Mouse (Mus musculus): ENCODE results near the gene Sh3rf3. TPM values are rescaled to one million over a fixed set of nuclear protein-coding genes. Genes with fewer than 3 reads are reported as not detected.

Gene Sh3rf3
- polyA plus RNA-seq, 1 experiment from 2014 or later: 0.04 TPM

- 66% methylated on average over 8 of the region's 8 CpGs for WGBS (ENCODE audit: insufficient replicate concordance)
- Histone ChIP-seq H3K27me3 (ENCODE audit: control insufficient read depth, insufficient read depth, low read depth, low read length) (no peaks in the 10 kb centered on the region), H3K36me3 (ENCODE audit: control insufficient read depth, insufficient read depth) (no peaks in the 10 kb centered on the region), H3K9ac (ENCODE audit: low read depth, low read length) (no peak overlapping the region), H3K9me3 (replicated peaks; ENCODE audit: control insufficient read depth, low read length) (no peaks in the 10 kb centered on the region), H3K27ac (ENCODE audit: low read length) (no peak overlapping the region), H3K4me3 (ENCODE audit: low read depth, low read length) (no peak overlapping the region), H3K4me1 (ENCODE audit: control insufficient read depth, low read depth, low read length) (no peaks in the 10 kb centered on the region), H3K4me2 (ENCODE audit: low read depth, low read length) (no peak overlapping the region)
- ATAC-seq (ENCODE audit: low read depth): no peak
These were observed 108.6 kb downstream of the Sh3rf3 start for GRCm38 (mm10) chr10:58921643-58922188.

- no peaks in the 10 kb centered on the region for H3K27me3 ChIP-seq (ENCODE audit: control insufficient read depth, insufficient read depth, low read depth, low read length)
- WGBS (ENCODE audit: insufficient replicate concordance): 71% methylated on average over 6 of the region's 6 CpGs
- no peak overlapping the region for H3K4me2 ChIP-seq (ENCODE audit: low read depth, low read length)
- no peaks in the 10 kb centered on the region for H3K9me3 ChIP-seq (replicated peaks; ENCODE audit: control insufficient read depth, low read length)
- ATAC-seq (ENCODE audit: low read depth): no peak
- H3K36me3 ChIP-seq (ENCODE audit: control insufficient read depth, insufficient read depth): no peaks in the 10 kb centered on the region
- no peak overlapping the region for H3K27ac ChIP-seq (ENCODE audit: low read length)
- no peak overlapping the region for H3K4me3 ChIP-seq (ENCODE audit: low read depth, low read length)
- no peaks in the 10 kb centered on the region for H3K4me1 ChIP-seq (ENCODE audit: control insufficient read depth, low read depth, low read length)
- no peak overlapping the region for H3K9ac ChIP-seq (ENCODE audit: low read depth, low read length)
These were observed 109.2 kb downstream of the Sh3rf3 start for GRCm38 (mm10) chr10:58922216-58922829.

- ATAC-seq (ENCODE audit: low read depth): no peak
- 36% methylated on average over 2 of the region's 2 CpGs for WGBS (ENCODE audit: insufficient replicate concordance)
These were observed 109.8 kb downstream of the Sh3rf3 start for GRCm38 (mm10) chr10:58922993-58923392.

GRCm38 (mm10) chr10:58926578-58926977 is 113.4 kb downstream of the Sh3rf3 start:
- no peaks in the 10 kb centered on the region for H3K4me1 ChIP-seq (ENCODE audit: control insufficient read depth, low read depth, low read length)
- no peaks in the 10 kb centered on the region for H3K27me3 ChIP-seq (ENCODE audit: control insufficient read depth, insufficient read depth, low read depth, low read length)
- WGBS (ENCODE audit: insufficient replicate concordance): 49% methylated on average over 5 of the region's 5 CpGs
- H3K36me3 ChIP-seq (ENCODE audit: control insufficient read depth, insufficient read depth): no peaks in the 10 kb centered on the region
- no peak for ATAC-seq (ENCODE audit: low read depth)
- no peak overlapping the region for H3K9ac ChIP-seq (ENCODE audit: low read depth, low read length)
- no peak overlapping the region for H3K27ac ChIP-seq (ENCODE audit: low read length)
- no peak overlapping the region for H3K4me3 ChIP-seq (ENCODE audit: low read depth, low read length)
- no peaks in the 10 kb centered on the region for H3K9me3 ChIP-seq (replicated peaks; ENCODE audit: control insufficient read depth, low read length)
- no peak overlapping the region for H3K4me2 ChIP-seq (ENCODE audit: low read depth, low read length)

More at GRCm38 (mm10) chr10:58922993-58923392, 109.8 kb downstream of the Sh3rf3 start:
- Histone ChIP-seq H3K9ac (ENCODE audit: low read depth, low read length) (no peak overlapping the region), H3K4me1 (ENCODE audit: control insufficient read depth, low read depth, low read length) (no peaks in the 10 kb centered on the region), H3K36me3 (ENCODE audit: control insufficient read depth, insufficient read depth) (no peaks in the 10 kb centered on the region), H3K4me3 (ENCODE audit: low read depth, low read length) (no peak overlapping the region), H3K4me2 (ENCODE audit: low read depth, low read length) (no peak overlapping the region), H3K27me3 (ENCODE audit: control insufficient read depth, insufficient read depth, low read depth, low read length) (no peaks in the 10 kb centered on the region), H3K27ac (ENCODE audit: low read length) (no peak overlapping the region), H3K9me3 (replicated peaks; ENCODE audit: control insufficient read depth, low read length) (no peaks in the 10 kb centered on the region)

- Histone ChIP-seq H3K4me1 (ENCODE audit: control insufficient read depth, low read depth, low read length) (no peaks in the 10 kb centered on the region), H3K27ac (ENCODE audit: low read length) (no peak overlapping the region), H3K9me3 (replicated peaks; ENCODE audit: control insufficient read depth, low read length) (no peaks in the 10 kb centered on the region), H3K4me2 (ENCODE audit: low read depth, low read length) (no peak overlapping the region), H3K27me3 (ENCODE audit: control insufficient read depth, insufficient read depth, low read depth, low read length) (no peaks in the 10 kb centered on the region), H3K9ac (ENCODE audit: low read depth, low read length) (no peak overlapping the region), H3K4me3 (ENCODE audit: low read depth, low read length) (no peak overlapping the region), H3K36me3 (ENCODE audit: control insufficient read depth, insufficient read depth) (no peaks in the 10 kb centered on the region)
- WGBS (ENCODE audit: insufficient replicate concordance): 43% methylated on average over 5 of the region's 5 CpGs
- ATAC-seq (ENCODE audit: low read depth): no peak
These were observed 115.8 kb downstream of the Sh3rf3 start for GRCm38 (mm10) chr10:58928952-58929442.

- peak overlapping the region; percentile 4 for H3K4me2 ChIP-seq (ENCODE audit: low read depth, low read length)
- H3K27me3 ChIP-seq (ENCODE audit: control insufficient read depth, insufficient read depth, low read depth, low read length): no peaks in the 10 kb centered on the region
- peak; percentile 81 for ATAC-seq (ENCODE audit: low read depth)
- H3K36me3 ChIP-seq (ENCODE audit: control insufficient read depth, insufficient read depth): no peaks in the 10 kb centered on the region
- H3K27ac ChIP-seq (ENCODE audit: low read length): no peak overlapping the region
- H3K9ac ChIP-seq (ENCODE audit: low read depth, low read length): no peak overlapping the region
- 47% methylated on average over 22 of the region's 22 CpGs for WGBS (ENCODE audit: insufficient replicate concordance)
- H3K4me3 ChIP-seq (ENCODE audit: low read depth, low read length): no peak overlapping the region
- H3K4me1 ChIP-seq (ENCODE audit: control insufficient read depth, low read depth, low read length): no peaks in the 10 kb centered on the region
- H3K9me3 ChIP-seq (replicated peaks; ENCODE audit: control insufficient read depth, low read length): no peaks in the 10 kb centered on the region
These were observed 119.1 kb downstream of the Sh3rf3 start for GRCm38 (mm10) chr10:58932151-58932773.

- Histone ChIP-seq H3K9me3 (replicated peaks; ENCODE audit: control insufficient read depth, low read length) (no peaks in the 10 kb centered on the region), H3K4me1 (ENCODE audit: control insufficient read depth, low read depth, low read length) (no peaks in the 10 kb centered on the region), H3K27ac (ENCODE audit: low read length) (no peak overlapping the region), H3K9ac (ENCODE audit: low read depth, low read length) (no peak overlapping the region), H3K4me3 (ENCODE audit: low read depth, low read length) (no peak overlapping the region), H3K4me2 (ENCODE audit: low read depth, low read length) (no peak overlapping the region), H3K36me3 (ENCODE audit: control insufficient read depth, insufficient read depth) (no peaks in the 10 kb centered on the region), H3K27me3 (ENCODE audit: control insufficient read depth, insufficient read depth, low read depth, low read length) (no peaks in the 10 kb centered on the region)
- no peak for ATAC-seq (ENCODE audit: low read depth)
- WGBS (ENCODE audit: insufficient replicate concordance): 78% methylated on average over 6 of the region's 6 CpGs
These were observed 122.4 kb downstream of the Sh3rf3 start for GRCm38 (mm10) chr10:58935606-58936005.

GRCm38 (mm10) chr10:58936441-58936860 is 123.3 kb downstream of the Sh3rf3 start:
- ATAC-seq (ENCODE audit: low read depth): no peak
- WGBS (ENCODE audit: insufficient replicate concordance): 68% methylated on average over 9 of the region's 9 CpGs
- H3K36me3 ChIP-seq (ENCODE audit: control insufficient read depth, insufficient read depth): no peaks in the 10 kb centered on the region
- H3K4me1 ChIP-seq (ENCODE audit: control insufficient read depth, low read depth, low read length): no peaks in the 10 kb centered on the region
- no peaks in the 10 kb centered on the region for H3K27me3 ChIP-seq (ENCODE audit: control insufficient read depth, insufficient read depth, low read depth, low read length)
- H3K27ac ChIP-seq (ENCODE audit: low read length): no peak overlapping the region
- H3K4me2 ChIP-seq (ENCODE audit: low read depth, low read length): no peak overlapping the region
- H3K9ac ChIP-seq (ENCODE audit: low read depth, low read length): no peak overlapping the region
- H3K4me3 ChIP-seq (ENCODE audit: low read depth, low read length): no peak overlapping the region
- no peaks in the 10 kb centered on the region for H3K9me3 ChIP-seq (replicated peaks; ENCODE audit: control insufficient read depth, low read length)

GRCm38 (mm10) chr10:58937521-58937920 is 124.4 kb downstream of the Sh3rf3 start:
- Histone ChIP-seq H3K4me2 (ENCODE audit: low read depth, low read length) (no peak overlapping the region), H3K9me3 (replicated peaks; ENCODE audit: control insufficient read depth, low read length) (no peaks in the 10 kb centered on the region), H3K27me3 (ENCODE audit: control insufficient read depth, insufficient read depth, low read depth, low read length) (no peaks in the 10 kb centered on the region), H3K4me1 (ENCODE audit: control insufficient read depth, low read depth, low read length) (no peaks in the 10 kb centered on the region), H3K4me3 (ENCODE audit: low read depth, low read length) (no peak overlapping the region), H3K27ac (ENCODE audit: low read length) (no peak overlapping the region), H3K36me3 (ENCODE audit: control insufficient read depth, insufficient read depth) (no peaks in the 10 kb centered on the region), H3K9ac (ENCODE audit: low read depth, low read length) (no peak overlapping the region)
- WGBS (ENCODE audit: insufficient replicate concordance): 48% methylated on average over 3 of the region's 3 CpGs
- ATAC-seq (ENCODE audit: low read depth): no peak

All from liver, embryonic 16.5 days (tissue).